Mouse (Mus musculus) brain, embryonic 14.5 days (tissue): ENCODE results near the gene Grm7. TPM values are rescaled to one million over a fixed set of nuclear protein-coding genes. Genes with fewer than 3 reads are reported as not detected.

Experiments
- DNase-seq: peaks from one replicate; pipeline ENCODE4 v3.0.0-alpha.2; 2011; ENCODE audit warnings: low read depth
- CTCF ChIP-seq: fragments of 200-500 bp; IDR thresholded peaks from 2 replicates; pipeline ENCODE4 v1.5.1; 2012; ENCODE audit warnings: inconsistent platforms, mild to moderate bottlenecking, moderate library complexity, borderline replicate concordance; ENCODE audit not compliant: insufficient read depth, insufficient read length; ENCODE audit errors: extremely low read depth
- POLR2A ChIP-seq: fragments of 200-500 bp; IDR thresholded peaks from 2 replicates; pipeline ENCODE4 v1.6.1; 2012; ENCODE audit warnings: mild to moderate bottlenecking, inconsistent platforms, borderline replicate concordance; ENCODE audit not compliant: poor library complexity, insufficient read depth, insufficient read length, severe bottlenecking; ENCODE audit errors: extremely low read depth
- polyA plus RNA-seq: library from polyadenylated mRNA; depleted of rRNA; stranded (reverse); fragments of >200 nt; gene quantifications from 2 replicates; pipeline ENCODE4 v1.2.3, GENCODE M21; 2012

The Grm7 gene
- polyA plus RNA-seq, 1 experiment = 14.3 TPM

- no peak for TF ChIP-seq POLR2A
- no peak for TF ChIP-seq CTCF
- DNase-seq = no peak
Observed at GRCm38 (mm10) chr6:111601892-111602654, 956.7 kb downstream of the Grm7 start.

GRCm38 (mm10) chr6:111610396-111610795 is 965.0 kb downstream of the Grm7 start:
- TF ChIP-seq POLR2A = no peak
- no peak for TF ChIP-seq CTCF
- DNase-seq = no peak

GRCm38 (mm10) chr6:111613834-111614233 is 968.5 kb downstream of the Grm7 start:
- no peak for DNase-seq
- TF ChIP-seq CTCF = no peak
- no peak for TF ChIP-seq POLR2A
